Mouse (Mus musculus) urinary bladder, postnatal 36 days (tissue): ENCODE results near the gene Dst.

Experiments
- DNase-seq, 2 experiments: peaks; one replicate each; pipeline ENCODE4 v3.0.0; 2022; ENCODE audit warnings: low spot score in 2 of 2, mixed read lengths in 1 of 2

The Dst gene

GRCm38 (mm10) chr1:34236254-34236723 lies 328.3 kb downstream of the Dst start:
- DNase-seq, result peak; percentile 68 to 82

- no peak for DNase-seq
Observed at GRCm38 (mm10) chr1:34237211-34237610, 329.2 kb downstream of the Dst start.

GRCm38 (mm10) chr1:34237689-34238091 lies 329.7 kb downstream of the Dst start:
- DNase-seq, result no peak

- no peak for DNase-seq
Observed at GRCm38 (mm10) chr1:34238231-34238630, 330.2 kb downstream of the Dst start.

GRCm38 (mm10) chr1:34244678-34245077 lies 336.7 kb downstream of the Dst start:
- no peak for DNase-seq

GRCm38 (mm10) chr1:34245951-34246641 lies 338.1 kb downstream of the Dst start:
- no peak for DNase-seq

GRCm38 (mm10) chr1:34246642-34246987 lies 338.6 kb downstream of the Dst start:
- DNase-seq, result no peak

- DNase-seq, result no peak
Observed at GRCm38 (mm10) chr1:34251137-34251536, 343.1 kb downstream of the Dst start.

GRCm38 (mm10) chr1:34252267-34252666 lies 344.2 kb downstream of the Dst start:
- no peak for DNase-seq

- DNase-seq, result no peak
Observed at GRCm38 (mm10) chr1:34253876-34254275, 345.9 kb downstream of the Dst start.

GRCm38 (mm10) chr1:34259898-34260297 lies 351.9 kb downstream of the Dst start:
- DNase-seq, result no peak

GRCm38 (mm10) chr1:34261011-34261410 lies 353.0 kb downstream of the Dst start:
- DNase-seq, result no peak

GRCm38 (mm10) chr1:34268520-34268919 lies 360.5 kb downstream of the Dst start:
- DNase-seq, result peak in 1 of 2 experiments; percentile 39

- no peak for DNase-seq
Observed at GRCm38 (mm10) chr1:34269578-34269977, 361.6 kb downstream of the Dst start.

GRCm38 (mm10) chr1:34273922-34274321 lies 365.9 kb downstream of the Dst start:
- DNase-seq, result no peak

- no peak for DNase-seq
Observed at GRCm38 (mm10) chr1:34275787-34276186, 367.8 kb downstream of the Dst start.

- no peak for DNase-seq
Observed at GRCm38 (mm10) chr1:34276756-34277155, 368.7 kb downstream of the Dst start.

- no peak for DNase-seq
Observed at GRCm38 (mm10) chr1:34277259-34277658, 369.2 kb downstream of the Dst start.

GRCm38 (mm10) chr1:34283502-34283901 lies 375.5 kb downstream of the Dst start:
- no peak for DNase-seq

GRCm38 (mm10) chr1:34284979-34285378 lies 377.0 kb downstream of the Dst start:
- DNase-seq, result no peak

- no peak for DNase-seq
Observed at GRCm38 (mm10) chr1:34287731-34288130, 379.7 kb downstream of the Dst start.

- no peak for DNase-seq
Observed at GRCm38 (mm10) chr1:34288181-34288580, 380.2 kb downstream of the Dst start.

GRCm38 (mm10) chr1:34288721-34289471 lies 380.9 kb downstream of the Dst start:
- no peak for DNase-seq
